Mouse (Mus musculus) spleen, adult 2 months (tissue): ENCODE data around the gene Neu4.
"Not testable (repeated sequence)": the region's sequence is repeated elsewhere in the genome, so short reads cannot be mapped to it uniquely, and the experiment has no call there.

ENCODE experiments used
- CTCF ChIP-seq: fragments of 200-500 bp; IDR thresholded peaks from 2 replicates; pipeline ENCODE4 v1.5.1; 2011; ENCODE audit warnings: mild to moderate bottlenecking, inconsistent platforms; ENCODE audit not compliant: insufficient read depth, insufficient read length, insufficient replicate concordance; ENCODE audit errors: extremely low read depth
- POLR2A ChIP-seq: fragments of 200-500 bp; IDR thresholded peaks from 2 replicates; pipeline ENCODE4 v1.6.1; 2011; ENCODE audit warnings: low read depth, low read length, inconsistent platforms

GRCm38 (mm10) chr1:93991068-93991467 is 29.2 kb upstream of the Neu4 start:
- TF ChIP-seq CTCF, POLR2A: not testable (repeated sequence)
